Mouse (Mus musculus): ENCODE data around the gene Sesn1. TPM values are rescaled to one million over a fixed set of nuclear protein-coding genes. Genes with fewer than 3 reads are reported as not detected.
"Not testable (repeated sequence)": the region's sequence is repeated elsewhere in the genome, so short reads cannot be mapped to it uniquely, and the experiment has no call there.

Sesn1 gene
- polyA plus RNA-seq, 1 experiment from 2014 or later, result 44.2 TPM

GRCm38 (mm10) chr10:41809080-41809770 lies 510 bp upstream of the Sesn1 start:
- Histone ChIP-seq H3K9me3 (replicated peaks) (no peaks in the 10 kb centered on the region), H3K9ac (peak overlapping the region; percentile 85), H3K36me3 (ENCODE audit: poor library complexity, severe bottlenecking) (no peaks in the 10 kb centered on the region; the same call in 1 of the 2 replicates), H3K4me3 (peak overlapping the region; percentile 80), H3K4me2 (peak overlapping the region; percentile 65), H3K27me3 (no peaks in the 10 kb centered on the region), H3K27ac (peak overlapping the region; percentile 97), H3K4me1 (peaks cover 30% of the 10 kb centered on the region)
- 2% methylated on average over 25 of the region's 25 CpGs for WGBS
- ATAC-seq, result peak; percentile 86

GRCm38 (mm10) chr10:41810564-41811455 lies 1.1 kb downstream of the Sesn1 start:
- H3K36me3 ChIP-seq (ENCODE audit: poor library complexity, severe bottlenecking), result no peaks in the 10 kb centered on the region
- H3K9ac ChIP-seq, result peak overlapping the region; percentile 85
- WGBS, result under 1% methylated on average over 36 of the region's 36 CpGs
- H3K4me1 ChIP-seq, result peaks cover 36% of the 10 kb centered on the region
- ATAC-seq, result no peak; the same call in 1 of the 2 replicates
- H3K27me3 ChIP-seq, result no peaks in the 10 kb centered on the region
- peak overlapping the region; percentile 65 for H3K4me2 ChIP-seq
- H3K4me3 ChIP-seq, result peak overlapping the region; percentile 80
- H3K27ac ChIP-seq, result peak overlapping the region; percentile 97
- H3K9me3 ChIP-seq (replicated peaks), result no peaks in the 10 kb centered on the region

- Histone ChIP-seq H3K36me3 (ENCODE audit: poor library complexity, severe bottlenecking) (no peaks in the 10 kb centered on the region), H3K27me3 (no peaks in the 10 kb centered on the region), H3K4me2 (peak overlapping the region; percentile 65), H3K4me3 (peak overlapping the region; percentile 80), H3K9ac (peak overlapping the region; percentile 31; the same call in 1 of the 2 replicates), H3K9me3 (replicated peaks) (no peaks in the 10 kb centered on the region), H3K4me1 (peaks cover 36% of the 10 kb centered on the region), H3K27ac (no peak overlapping the region)
- 75% methylated on average over 6 of the region's 6 CpGs for WGBS
- ATAC-seq, result no peak
These were observed 2.8 kb downstream of the Sesn1 start for GRCm38 (mm10) chr10:41812566-41812965.

GRCm38 (mm10) chr10:41814305-41814853 lies 4.6 kb downstream of the Sesn1 start:
- Histone ChIP-seq H3K9ac (no peak overlapping the region), H3K4me1 (peaks cover 36% of the 10 kb centered on the region), H3K4me3 (no peak overlapping the region), H3K27ac (no peak overlapping the region), H3K36me3 (ENCODE audit: poor library complexity, severe bottlenecking) (no peaks in the 10 kb centered on the region), H3K9me3 (replicated peaks) (no peaks in the 10 kb centered on the region), H3K4me2 (peak overlapping the region; percentile 22; the same call in 1 of the 2 replicates), H3K27me3 (no peaks in the 10 kb centered on the region)
- WGBS, result 93% methylated on average over 6 of the region's 6 CpGs
- ATAC-seq, result no peak

GRCm38 (mm10) chr10:41816516-41816915 lies 6.8 kb downstream of the Sesn1 start:
- H3K36me3 ChIP-seq (ENCODE audit: poor library complexity, severe bottlenecking), result no peaks in the 10 kb centered on the region
- H3K4me1 ChIP-seq, result peaks cover 32% of the 10 kb centered on the region
- no peak for ATAC-seq
- 84% methylated on average over 5 of the region's 5 CpGs for WGBS
- no peak overlapping the region for H3K4me3 ChIP-seq
- H3K9ac ChIP-seq, result no peak overlapping the region
- H3K9me3 ChIP-seq (replicated peaks), result no peaks in the 10 kb centered on the region
- no peak overlapping the region for H3K4me2 ChIP-seq
- H3K27ac ChIP-seq, result no peak overlapping the region
- no peaks in the 10 kb centered on the region for H3K27me3 ChIP-seq

GRCm38 (mm10) chr10:41818036-41818732 lies 8.4 kb downstream of the Sesn1 start:
- 87% methylated on average over 8 of the region's 8 CpGs for WGBS
- Histone ChIP-seq H3K27ac (no peak overlapping the region), H3K27me3 (no peaks in the 10 kb centered on the region), H3K4me1 (peaks cover 15% of the 10 kb centered on the region), H3K4me3 (no peak overlapping the region), H3K36me3 (ENCODE audit: poor library complexity, severe bottlenecking) (no peaks in the 10 kb centered on the region), H3K9me3 (replicated peaks) (no peaks in the 10 kb centered on the region), H3K4me2 (no peak overlapping the region), H3K9ac (no peak overlapping the region)
- ATAC-seq, result no peak

- 95% methylated on average over 6 of the region's 6 CpGs for WGBS
- H3K27me3 ChIP-seq; H3K27ac ChIP-seq; H3K36me3 ChIP-seq (ENCODE audit: poor library complexity, severe bottlenecking); ATAC-seq; H3K9ac ChIP-seq; H3K4me2 ChIP-seq; H3K4me3 ChIP-seq; H3K9me3 ChIP-seq (replicated peaks): not testable (repeated sequence)
- peaks cover 10% of the 10 kb centered on the region for H3K4me1 ChIP-seq
These were observed 9.0 kb downstream of the Sesn1 start for GRCm38 (mm10) chr10:41818733-41819070.

- H3K9me3 ChIP-seq (replicated peaks), result no peaks in the 10 kb centered on the region
- peaks cover 5% of the 10 kb centered on the region for H3K4me1 ChIP-seq
- no peaks in the 10 kb centered on the region for H3K27me3 ChIP-seq
- no peak for ATAC-seq
- no peak overlapping the region for H3K4me2 ChIP-seq
- no peak overlapping the region for H3K27ac ChIP-seq
- H3K4me3 ChIP-seq, result no peak overlapping the region
- H3K9ac ChIP-seq, result no peak overlapping the region
- no peaks in the 10 kb centered on the region for H3K36me3 ChIP-seq (ENCODE audit: poor library complexity, severe bottlenecking)
- WGBS, result 82% methylated on average over 3 of the region's 3 CpGs
These were observed 9.6 kb downstream of the Sesn1 start for GRCm38 (mm10) chr10:41819307-41819706.

GRCm38 (mm10) chr10:41820401-41820800 lies 10.7 kb downstream of the Sesn1 start:
- Histone ChIP-seq H3K4me2 (no peak overlapping the region), H3K36me3 (ENCODE audit: poor library complexity, severe bottlenecking) (no peaks in the 10 kb centered on the region), H3K27me3 (no peaks in the 10 kb centered on the region), H3K4me3 (no peak overlapping the region), H3K27ac (no peak overlapping the region), H3K9ac (no peak overlapping the region), H3K9me3 (replicated peaks) (no peaks in the 10 kb centered on the region), H3K4me1 (no peaks in the 10 kb centered on the region)
- ATAC-seq, result no peak
- 88% methylated on average over 5 of the region's 5 CpGs for WGBS

- Histone ChIP-seq H3K36me3 (ENCODE audit: poor library complexity, severe bottlenecking) (no peaks in the 10 kb centered on the region), H3K4me2 (no peak overlapping the region), H3K27ac (no peak overlapping the region), H3K9ac (no peak overlapping the region), H3K4me3 (no peak overlapping the region), H3K27me3 (no peaks in the 10 kb centered on the region), H3K9me3 (replicated peaks) (no peaks in the 10 kb centered on the region), H3K4me1 (no peaks in the 10 kb centered on the region)
- ATAC-seq, result no peak
- WGBS, result 94% methylated on average over 6 of the region's 6 CpGs
These were observed 11.4 kb downstream of the Sesn1 start for GRCm38 (mm10) chr10:41821171-41821570.

GRCm38 (mm10) chr10:41822573-41823281 lies 13.0 kb downstream of the Sesn1 start:
- Histone ChIP-seq H3K4me3 (no peak overlapping the region), H3K27me3 (no peaks in the 10 kb centered on the region), H3K4me1 (no peaks in the 10 kb centered on the region), H3K27ac (no peak overlapping the region), H3K9me3 (replicated peaks) (no peaks in the 10 kb centered on the region), H3K9ac (no peak overlapping the region), H3K36me3 (ENCODE audit: poor library complexity, severe bottlenecking) (no peaks in the 10 kb centered on the region), H3K4me2 (no peak overlapping the region)
- 88% methylated on average over 5 of the region's 5 CpGs for WGBS
- ATAC-seq, result no peak

Data from forebrain, embryonic 13.5 days (tissue).